Mouse (Mus musculus) urinary bladder, postnatal 36 days (tissue): ENCODE results near the gene Fank1.

Experiments
- DNase-seq, 2 experiments: peaks; one replicate each; pipeline ENCODE4 v3.0.0; 2022; ENCODE audit warnings: low spot score in 2 of 2, mixed read lengths in 1 of 2

Gene Fank1

GRCm38 (mm10) chr7:133891298-133891697, 114.6 kb downstream of the Fank1 start:
- DNase-seq: no peak

GRCm38 (mm10) chr7:133891796-133892195, 115.1 kb downstream of the Fank1 start:
- DNase-seq: no peak

- no peak for DNase-seq
Observed at GRCm38 (mm10) chr7:133899391-133899790, 122.7 kb downstream of the Fank1 start.

- DNase-seq: no peak
Observed at GRCm38 (mm10) chr7:133908966-133909365, 132.3 kb downstream of the Fank1 start.

GRCm38 (mm10) chr7:133909833-133910375, 133.2 kb downstream of the Fank1 start:
- DNase-seq: no peak

- DNase-seq: no peak
Observed at GRCm38 (mm10) chr7:133911881-133912280, 135.2 kb downstream of the Fank1 start.

- DNase-seq: no peak
Observed at GRCm38 (mm10) chr7:133916230-133916629, 139.6 kb downstream of the Fank1 start.

- DNase-seq: no peak
Observed at GRCm38 (mm10) chr7:133919306-133919705, 142.6 kb downstream of the Fank1 start.

GRCm38 (mm10) chr7:133919918-133920317, 143.3 kb downstream of the Fank1 start:
- no peak for DNase-seq

GRCm38 (mm10) chr7:133920724-133921123, 144.1 kb downstream of the Fank1 start:
- DNase-seq: no peak

GRCm38 (mm10) chr7:133921291-133921690, 144.6 kb downstream of the Fank1 start:
- DNase-seq: no peak

- no peak for DNase-seq
Observed at GRCm38 (mm10) chr7:133923994-133924393, 147.3 kb downstream of the Fank1 start.

GRCm38 (mm10) chr7:133925771-133926170, 149.1 kb downstream of the Fank1 start:
- no peak for DNase-seq

GRCm38 (mm10) chr7:133928981-133929380, 152.3 kb downstream of the Fank1 start:
- peak in 1 of 2 experiments; percentile 28 for DNase-seq
